Mouse (Mus musculus): ENCODE measurements at regions not wholly inside any gene's neighbourhood (a gene's known extent, or its start where the extent isn't known, plus 50 kb on each side); places are given as distances from the start of the nearest gene placed in this dataset.

DNA sequence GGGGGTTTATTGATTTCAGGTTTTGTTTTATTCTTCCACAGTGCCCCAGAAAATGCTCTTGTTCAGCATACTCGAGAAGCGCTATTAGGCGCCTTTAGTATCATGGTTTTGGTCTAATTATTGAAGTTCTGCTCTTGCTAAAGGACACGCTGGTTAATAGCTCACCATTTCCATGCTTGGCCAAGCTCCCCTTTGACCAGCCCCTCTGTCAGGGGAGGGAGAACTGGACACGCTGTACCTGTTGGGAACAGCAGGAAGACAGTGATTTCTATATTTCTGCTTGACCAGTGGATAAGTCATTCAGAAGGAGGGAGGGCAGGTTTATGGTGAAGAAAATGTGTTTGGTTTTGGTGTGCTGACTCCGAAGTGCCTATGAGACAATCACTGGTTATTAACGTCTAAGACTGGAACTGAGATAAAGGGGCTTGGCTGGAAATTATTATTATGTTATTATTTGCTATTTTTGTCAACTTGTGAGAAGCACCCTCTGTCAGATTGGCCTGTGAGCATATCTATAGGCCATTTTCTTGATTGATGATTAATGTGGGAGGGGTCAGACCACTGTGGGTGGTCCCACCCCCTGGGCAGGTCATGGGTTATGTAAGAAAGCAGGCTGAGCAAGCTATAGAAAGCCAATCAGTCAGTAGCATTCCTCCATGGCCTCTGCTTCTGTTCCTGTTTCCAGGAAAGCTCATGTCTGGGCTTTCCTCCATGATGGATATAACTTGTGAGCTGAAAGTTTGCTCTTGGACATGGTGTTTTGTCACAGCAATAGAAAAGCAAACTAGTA lies 51.2 kb upstream of the Tanc2 start:
- DNase-seq, result no peak

- DNase-seq, result no peak
Measured at GRCm38 (mm10) chr11:105532616-105533015, 57.2 kb upstream of the Tanc2 start.

DNA sequence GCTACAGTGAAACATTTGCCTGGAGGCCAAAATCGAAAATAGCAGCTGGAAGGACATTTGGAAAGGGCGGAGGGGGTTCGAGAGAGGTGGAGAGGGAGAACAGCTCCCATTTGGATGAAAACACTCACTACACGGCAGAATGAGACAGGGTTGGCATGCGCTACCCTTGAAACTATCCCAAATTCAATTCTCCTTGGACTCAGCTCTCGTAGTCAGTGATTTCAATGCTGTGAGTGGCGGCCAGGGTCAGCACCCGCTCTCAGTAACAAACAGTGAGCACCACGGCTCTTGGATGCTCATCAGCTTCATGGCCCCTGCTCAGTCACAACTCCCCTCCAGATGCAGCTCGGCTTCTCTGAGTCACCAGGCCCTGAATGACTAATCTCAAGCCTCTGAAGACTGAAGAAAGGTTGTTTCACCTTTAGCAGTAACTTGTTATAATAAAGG lies 59.1 kb upstream of the Tanc2 start:
- DNase-seq, result peak in 1 of 2 experiments; percentile 1

- DNase-seq, result no peak
Measured at GRCm38 (mm10) chr11:105526066-105526465, 63.7 kb upstream of the Tanc2 start.

- DNase-seq, result peak in 1 of 2 experiments; percentile 3
Measured at GRCm38 (mm10) chr11:105525608-105526007, 64.2 kb upstream of the Tanc2 start.

DNA sequence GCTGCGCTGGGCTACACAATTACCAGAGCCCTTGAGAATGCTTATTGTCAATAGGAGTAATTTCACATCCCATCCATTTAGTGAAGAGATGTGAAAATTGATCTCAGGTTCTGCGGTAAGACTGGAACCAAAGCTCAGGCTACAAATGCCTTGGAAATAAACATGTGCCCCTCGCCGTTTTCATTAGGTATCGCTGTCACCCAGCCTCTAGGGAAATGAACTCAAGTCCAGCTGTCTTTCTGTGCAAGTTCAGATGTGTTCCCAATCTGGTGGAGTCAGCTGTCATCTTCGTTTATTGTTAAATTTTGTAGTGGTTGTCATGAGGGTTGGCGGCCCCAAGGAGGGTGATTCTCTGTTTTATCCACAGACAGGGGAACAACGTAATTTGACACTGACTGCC lies 65.4 kb upstream of the Tanc2 start:
- DNase-seq, result no peak

DNA sequence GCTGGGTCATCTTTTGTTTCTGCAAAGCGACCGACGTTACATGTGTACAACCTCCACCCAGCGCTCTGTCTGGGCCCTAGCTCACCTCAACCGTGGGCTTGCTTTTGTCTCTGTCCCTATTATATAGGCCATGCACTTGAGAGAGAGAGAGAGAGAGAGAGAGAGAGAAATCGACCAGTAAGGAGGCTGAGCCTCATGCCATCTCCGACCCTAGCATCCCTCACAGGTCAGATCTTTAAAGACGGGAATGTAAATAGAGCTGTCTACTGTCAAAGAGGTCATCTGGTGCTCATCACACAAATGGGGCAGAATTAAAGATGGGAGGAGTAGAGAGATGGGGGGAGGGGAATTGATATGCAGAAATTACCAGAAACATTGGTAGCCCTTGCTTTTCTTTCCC lies 66.0 kb upstream of the Tanc2 start:
- DNase-seq, result no peak

DNA sequence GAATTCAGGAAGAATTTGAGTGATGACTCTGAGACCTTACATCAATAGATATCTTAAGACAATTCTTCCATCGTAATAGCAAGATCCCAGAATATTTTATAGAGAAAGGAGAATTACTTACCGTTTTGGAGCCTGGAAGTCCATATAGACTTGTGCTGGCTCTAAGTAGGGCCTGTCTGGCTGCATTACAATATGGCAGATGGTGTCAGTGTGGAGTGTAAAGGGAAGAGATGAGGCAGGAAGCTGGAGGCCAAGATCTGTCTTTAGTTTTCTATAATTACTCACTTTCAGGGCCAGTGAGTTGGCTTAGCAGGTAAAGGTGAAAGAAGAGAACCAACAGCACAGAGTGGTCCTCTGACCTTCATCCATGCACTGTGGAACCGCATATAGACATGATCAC lies 63.9 kb upstream of the March10 start:
- peak; percentile 50 to 65 for DNase-seq

- no peak for DNase-seq
Measured at GRCm38 (mm10) chr11:105513275-105513674, 56.7 kb upstream of the March10 start.

DNA sequence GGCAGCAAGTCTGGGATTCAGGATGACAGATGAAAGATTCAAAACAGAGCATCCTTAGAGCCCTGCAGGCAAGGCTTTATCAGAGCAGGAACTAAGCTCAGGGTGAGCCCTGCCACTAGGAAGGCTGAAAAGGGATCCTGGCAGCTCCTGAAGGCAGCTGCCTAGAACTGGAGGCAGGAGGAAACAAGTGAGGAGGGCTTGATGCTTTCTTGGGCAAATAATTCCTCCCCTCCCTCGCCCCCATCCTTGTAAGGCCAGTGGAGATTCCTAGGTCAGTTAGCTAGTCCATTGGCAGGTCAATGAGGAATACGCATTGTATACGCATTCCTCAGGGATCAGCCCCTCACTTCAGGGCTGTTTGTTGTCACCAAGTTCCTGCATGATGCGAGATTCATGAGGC lies 54.1 kb upstream of the March10 start:
- no peak for DNase-seq

GRCm38 (mm10) chr11:105510056-105510455 lies 53.5 kb upstream of the March10 start:
- DNase-seq, result no peak

GRCm38 (mm10) chr11:105508660-105509038 lies 52.1 kb upstream of the March10 start:
- DNase-seq, result no peak

DNA sequence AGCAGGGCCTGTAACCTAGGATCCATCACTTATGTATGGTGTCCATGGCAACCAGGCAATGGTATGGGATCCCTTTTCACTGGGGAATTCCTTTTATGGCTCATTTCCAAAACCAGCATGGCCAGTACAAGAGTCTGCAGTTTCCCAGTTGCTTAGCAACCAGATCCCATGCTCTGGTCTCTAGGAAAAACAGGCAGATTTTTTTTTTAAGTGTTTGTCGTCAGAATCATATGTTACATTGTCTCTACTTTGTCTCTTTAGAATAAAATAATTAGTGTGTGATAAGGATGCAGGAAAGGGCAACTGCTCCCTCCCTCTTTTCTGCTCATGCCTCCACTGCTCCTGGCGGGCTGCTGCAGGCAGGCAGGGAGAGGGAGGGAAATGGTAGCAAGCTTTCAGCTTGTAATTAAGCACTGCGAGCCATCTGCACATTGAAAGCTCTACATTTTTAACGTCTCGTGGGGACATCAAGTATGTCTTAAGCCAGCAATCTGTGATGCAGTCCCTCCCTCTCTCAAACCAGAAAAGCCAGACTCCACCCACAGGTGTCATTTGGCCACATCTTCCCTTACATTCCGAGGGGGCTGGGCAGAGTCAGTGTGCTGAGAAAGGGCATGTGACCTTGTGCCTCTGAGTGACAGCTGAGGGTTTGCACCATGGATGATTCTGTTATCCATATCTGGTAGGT lies 51.6 kb upstream of the March10 start:
- DNase-seq, result no peak

DNA sequence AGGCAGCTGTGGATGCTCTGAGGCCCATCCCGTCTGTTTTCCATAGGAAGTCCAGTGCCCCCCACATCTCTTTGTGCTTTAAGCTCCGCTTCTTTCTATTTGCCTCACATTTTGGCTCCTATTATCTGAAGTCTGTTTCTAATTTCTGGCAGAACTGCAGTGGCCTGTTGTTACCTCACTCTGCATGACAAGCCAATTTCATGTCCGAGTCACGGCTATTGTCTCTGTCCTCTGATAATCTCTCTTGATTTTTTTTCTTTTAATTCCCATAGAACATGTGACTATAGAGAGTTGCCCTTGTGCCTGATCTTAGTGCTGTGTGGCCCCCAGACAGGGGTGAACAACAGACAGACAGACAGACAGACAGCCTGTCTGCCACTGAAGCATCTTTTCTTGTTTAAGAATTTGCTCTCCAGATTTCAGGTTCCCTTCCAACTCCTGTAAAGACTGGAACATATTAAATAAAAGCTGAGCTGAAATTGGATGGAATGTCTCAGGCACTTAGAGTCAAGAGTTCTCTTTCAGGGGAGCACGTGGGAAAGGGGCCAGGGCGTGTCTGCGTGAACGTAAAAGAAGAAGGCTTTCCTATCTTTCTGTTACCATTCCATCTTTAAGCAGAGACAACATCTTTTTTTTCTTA lies 50.9 kb upstream of the March10 start:
- DNase-seq, result no peak
